Mouse (Mus musculus): ENCODE data around the gene Ccdc181.
A peak's percentile ranks its signal among the peaks of the same experiment; 100 is the strongest.
"Not testable (repeated sequence)": the region's sequence is repeated elsewhere in the genome, so short reads cannot be mapped to it uniquely, and the experiment has no call there.

Gene Ccdc181

GRCm38 (mm10) chr1:164275455-164275954 lies at the start of gene Ccdc181:
Gene Ccdc181, plus strand, starts transcription at chr1:164275585.
- DNase-seq (ENCODE audit: low read depth, low spot score) = peak; percentile 96

GRCm38 (mm10) chr1:164231937-164232570 lies 43.3 kb upstream of the Ccdc181 start:
- DNase-seq (ENCODE audit: low read depth, low spot score) = not testable (repeated sequence)

GRCm38 (mm10) chr1:164233447-164233846 lies 41.9 kb upstream of the Ccdc181 start:
- DNase-seq (ENCODE audit: low read depth, low spot score) = no peak

- DNase-seq (ENCODE audit: low read depth, low spot score) = no peak
Observed at GRCm38 (mm10) chr1:164235078-164235477, 40.3 kb upstream of the Ccdc181 start.

- DNase-seq (ENCODE audit: low read depth, low spot score) = no peak
Observed at GRCm38 (mm10) chr1:164236078-164236477, 39.3 kb upstream of the Ccdc181 start.

GRCm38 (mm10) chr1:164241494-164241893 lies 33.9 kb upstream of the Ccdc181 start:
- no peak for DNase-seq (ENCODE audit: low read depth, low spot score)

- no peak for DNase-seq (ENCODE audit: low read depth, low spot score)
Observed at GRCm38 (mm10) chr1:164242809-164243208, 32.6 kb upstream of the Ccdc181 start.

- no peak for DNase-seq (ENCODE audit: low read depth, low spot score)
Observed at GRCm38 (mm10) chr1:164247442-164247841, 27.9 kb upstream of the Ccdc181 start.

GRCm38 (mm10) chr1:164247971-164248370 lies 27.4 kb upstream of the Ccdc181 start:
- no peak for DNase-seq (ENCODE audit: low read depth, low spot score)

- peak; percentile 96 for DNase-seq (ENCODE audit: low read depth, low spot score)
Observed at GRCm38 (mm10) chr1:164248465-164249331, 26.7 kb upstream of the Ccdc181 start, which contains the start of gene Slc19a2. Gene Slc19a2, plus strand, starts transcription at chr1:164249046.

GRCm38 (mm10) chr1:164249332-164249711 lies 26.1 kb upstream of the Ccdc181 start:
- no peak for DNase-seq (ENCODE audit: low read depth, low spot score)

- no peak for DNase-seq (ENCODE audit: low read depth, low spot score)
Observed at GRCm38 (mm10) chr1:164250391-164251150, 24.8 kb upstream of the Ccdc181 start.

- no peak for DNase-seq (ENCODE audit: low read depth, low spot score)
Observed at GRCm38 (mm10) chr1:164251438-164251837, 23.9 kb upstream of the Ccdc181 start.

GRCm38 (mm10) chr1:164252551-164252950 lies 22.8 kb upstream of the Ccdc181 start:
- DNase-seq (ENCODE audit: low read depth, low spot score) = no peak

- DNase-seq (ENCODE audit: low read depth, low spot score) = no peak
Observed at GRCm38 (mm10) chr1:164254836-164255235, 20.5 kb upstream of the Ccdc181 start.

- no peak for DNase-seq (ENCODE audit: low read depth, low spot score)
Observed at GRCm38 (mm10) chr1:164260171-164261028, 15.0 kb upstream of the Ccdc181 start.

- no peak for DNase-seq (ENCODE audit: low read depth, low spot score)
Observed at GRCm38 (mm10) chr1:164261553-164261952, 13.8 kb upstream of the Ccdc181 start.

- DNase-seq (ENCODE audit: low read depth, low spot score) = no peak
Observed at GRCm38 (mm10) chr1:164270941-164271340, 4.4 kb upstream of the Ccdc181 start.

GRCm38 (mm10) chr1:164273659-164274058 lies 1.7 kb upstream of the Ccdc181 start:
- DNase-seq (ENCODE audit: low read depth, low spot score) = no peak

- DNase-seq (ENCODE audit: low read depth, low spot score) = no peak
Observed at GRCm38 (mm10) chr1:164276552-164276951, 1.2 kb downstream of the Ccdc181 start.

- DNase-seq (ENCODE audit: low read depth, low spot score) = no peak
Observed at GRCm38 (mm10) chr1:164279332-164279731, 3.9 kb downstream of the Ccdc181 start.

Data from CD4-positive helper T cell, adult 2 months (primary cell).